Mouse (Mus musculus): ENCODE measurements around the gene Msgn1. TPM values are rescaled to one million over a fixed set of nuclear protein-coding genes. Genes with fewer than 3 reads are reported as not detected.

The Msgn1 gene
- total RNA-seq, 2 experiments from 2014 or later = 0.71 TPM; not detected in 1

DNA sequence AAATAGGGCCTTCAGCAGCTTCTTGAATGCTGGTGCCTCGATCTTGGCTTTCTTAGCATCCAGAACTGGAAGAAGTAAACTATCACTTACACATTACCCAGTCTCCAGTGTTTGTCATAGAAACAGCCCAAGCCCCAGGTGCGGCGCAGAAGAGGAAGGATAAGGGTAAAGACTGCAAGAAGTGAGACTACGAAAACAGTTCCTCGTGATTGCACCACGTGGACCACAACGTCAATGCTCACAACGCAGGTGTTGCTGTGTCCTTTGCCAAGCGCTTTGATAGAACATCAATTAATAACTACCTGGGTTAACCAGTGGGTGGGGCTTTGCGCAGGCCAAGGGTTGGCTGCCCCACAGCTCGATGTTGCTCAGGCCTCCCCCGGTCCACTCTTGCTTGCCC lies 8.1 kb downstream of the Msgn1 start:
- no peak for ATAC-seq (replicated peaks; ENCODE audit: poor library complexity)

DNA sequence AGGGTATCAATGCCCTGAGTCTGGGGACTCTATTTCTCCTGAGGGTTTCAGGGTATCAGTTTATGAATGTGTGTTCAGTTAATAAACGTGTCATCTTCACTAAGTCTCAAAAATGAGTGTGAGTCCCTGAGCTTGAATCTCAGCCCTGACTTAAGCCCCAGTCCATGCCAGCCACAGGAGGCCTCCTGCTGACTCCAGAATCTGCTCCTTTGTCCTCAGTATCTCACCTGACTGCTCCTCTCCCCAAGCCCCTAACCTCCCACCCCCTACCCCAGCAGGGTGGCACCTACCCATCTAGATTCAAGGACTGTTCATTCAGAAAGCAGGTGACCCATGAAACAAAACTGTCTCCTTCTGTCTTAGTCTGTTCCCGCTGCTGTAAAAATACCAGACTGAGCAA lies 10.2 kb downstream of the Msgn1 start:
- ATAC-seq (replicated peaks; ENCODE audit: poor library complexity) = no peak

DNA sequence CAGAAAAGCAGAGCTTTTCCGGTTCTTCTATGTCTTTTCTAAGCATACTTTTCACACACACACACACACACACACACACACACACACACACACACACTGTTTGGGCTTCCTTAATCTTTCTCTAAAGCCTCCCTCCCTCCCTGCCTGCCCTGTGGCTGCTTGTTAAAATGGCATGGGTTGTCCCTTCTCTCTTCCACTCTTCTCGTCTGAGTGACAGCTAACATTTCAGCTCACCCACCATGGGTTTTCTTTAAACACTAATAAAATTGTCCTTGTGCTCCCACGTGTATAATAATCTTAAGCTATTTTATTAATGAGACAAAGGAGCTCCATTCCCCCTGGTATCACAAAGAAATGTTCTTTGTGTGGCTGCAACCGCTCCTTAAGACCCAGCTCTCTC lies 10.7 kb downstream of the Msgn1 start:
- ATAC-seq (replicated peaks; ENCODE audit: poor library complexity) = 0 out of 2 replicates have a peak, but pooled peaks have one; percentile 27

DNA sequence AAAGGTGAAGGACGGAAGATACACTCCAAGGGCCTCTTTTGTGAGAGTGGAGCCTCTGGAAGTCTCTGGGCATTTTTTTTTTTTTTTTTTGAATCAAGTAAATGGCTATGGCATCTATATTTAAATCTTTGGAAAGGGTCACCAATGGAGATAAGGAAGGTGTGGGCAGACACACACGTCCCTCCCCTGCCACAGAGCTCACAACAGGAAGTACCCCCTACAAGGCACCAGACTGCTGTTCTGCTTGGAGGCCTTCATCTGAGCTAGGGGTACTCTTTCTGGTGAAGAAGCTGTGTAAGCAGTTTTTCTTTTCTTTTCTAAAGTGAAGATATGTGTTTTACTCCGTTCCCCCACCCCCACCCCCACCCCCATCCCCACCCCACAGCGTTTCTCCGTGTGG lies 11.9 kb downstream of the Msgn1 start:
- ATAC-seq (replicated peaks; ENCODE audit: poor library complexity) = 0 out of 2 replicates have a peak, but pooled peaks have one; percentile 32

DNA sequence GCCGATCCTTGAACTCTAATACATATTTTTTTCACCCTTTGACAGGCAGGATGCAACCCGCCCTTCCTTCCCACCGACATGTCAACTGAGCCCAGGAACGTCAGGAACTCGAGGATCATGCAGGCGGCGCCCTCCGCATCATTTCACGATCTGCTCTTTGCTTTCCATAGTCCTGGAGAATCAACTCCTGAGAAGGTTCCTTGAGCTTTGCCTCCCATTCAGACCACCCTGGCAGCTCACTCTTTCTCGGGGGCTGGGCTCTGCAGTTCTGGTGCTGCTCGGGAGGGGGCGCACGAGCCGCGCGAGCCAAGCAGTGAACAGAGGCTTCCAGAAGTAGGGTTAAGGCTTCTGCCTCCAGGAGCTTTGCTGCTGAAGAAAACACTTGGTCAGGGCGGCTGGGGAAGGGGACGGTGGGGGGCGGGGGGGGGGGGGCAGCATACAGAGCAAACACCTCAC lies 12.6 kb downstream of the Msgn1 start:
- peak; percentile 95 for ATAC-seq (replicated peaks; ENCODE audit: poor library complexity)

DNA sequence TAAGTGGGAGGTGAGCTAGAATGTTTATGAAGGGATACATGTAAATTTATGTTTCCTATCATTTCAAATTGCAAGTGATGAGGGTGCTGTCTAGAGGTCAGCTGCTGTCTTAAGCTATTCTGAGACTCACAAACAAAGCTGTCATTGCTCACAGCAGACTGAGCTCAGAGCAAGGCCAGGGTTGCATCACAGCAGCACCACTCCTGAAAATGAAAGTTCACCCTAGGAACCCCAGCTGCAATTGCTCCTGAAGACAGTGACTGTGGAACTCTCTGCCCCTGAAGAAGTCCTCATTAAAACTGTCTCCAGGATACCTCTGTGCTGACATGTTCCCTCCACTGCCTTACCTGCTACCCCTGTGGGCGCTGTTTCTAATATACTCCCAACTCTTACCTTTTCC lies 13.7 kb downstream of the Msgn1 start:
- peak; percentile 49 for ATAC-seq (replicated peaks; ENCODE audit: poor library complexity)

DNA sequence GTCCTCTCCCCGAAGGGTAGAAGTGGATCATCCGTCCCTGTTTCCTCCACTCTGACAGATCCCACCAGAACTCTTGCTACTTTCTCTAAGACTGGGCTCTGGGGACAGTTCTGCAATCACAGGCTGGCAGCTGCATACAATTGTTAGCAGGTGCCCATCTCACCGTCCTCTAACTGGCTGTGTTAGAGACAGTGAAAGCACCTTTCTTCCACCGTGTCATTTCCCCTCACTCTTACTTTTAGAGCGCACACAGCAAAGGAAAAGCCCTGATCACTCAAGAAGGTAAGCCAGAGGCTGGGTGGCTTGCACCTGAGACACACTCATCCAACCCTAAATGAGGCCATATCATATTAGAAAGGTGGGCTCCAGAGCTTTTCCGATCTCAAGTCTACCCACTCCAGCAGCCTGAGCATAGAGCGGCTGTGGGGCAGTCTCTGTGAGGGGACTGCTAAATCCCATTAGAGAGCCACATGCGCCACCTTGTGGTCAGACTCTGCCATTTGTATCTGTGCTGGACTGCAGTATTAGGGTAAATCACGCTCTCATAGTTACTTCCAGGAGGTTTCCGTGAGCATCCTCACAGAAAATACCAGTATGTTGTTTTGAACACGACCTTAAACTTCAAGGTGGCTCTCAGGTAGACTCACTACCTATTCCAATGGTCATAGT lies 30.2 kb downstream of the Msgn1 start:
- ATAC-seq (replicated peaks; ENCODE audit: poor library complexity) = peak; percentile 87

DNA sequence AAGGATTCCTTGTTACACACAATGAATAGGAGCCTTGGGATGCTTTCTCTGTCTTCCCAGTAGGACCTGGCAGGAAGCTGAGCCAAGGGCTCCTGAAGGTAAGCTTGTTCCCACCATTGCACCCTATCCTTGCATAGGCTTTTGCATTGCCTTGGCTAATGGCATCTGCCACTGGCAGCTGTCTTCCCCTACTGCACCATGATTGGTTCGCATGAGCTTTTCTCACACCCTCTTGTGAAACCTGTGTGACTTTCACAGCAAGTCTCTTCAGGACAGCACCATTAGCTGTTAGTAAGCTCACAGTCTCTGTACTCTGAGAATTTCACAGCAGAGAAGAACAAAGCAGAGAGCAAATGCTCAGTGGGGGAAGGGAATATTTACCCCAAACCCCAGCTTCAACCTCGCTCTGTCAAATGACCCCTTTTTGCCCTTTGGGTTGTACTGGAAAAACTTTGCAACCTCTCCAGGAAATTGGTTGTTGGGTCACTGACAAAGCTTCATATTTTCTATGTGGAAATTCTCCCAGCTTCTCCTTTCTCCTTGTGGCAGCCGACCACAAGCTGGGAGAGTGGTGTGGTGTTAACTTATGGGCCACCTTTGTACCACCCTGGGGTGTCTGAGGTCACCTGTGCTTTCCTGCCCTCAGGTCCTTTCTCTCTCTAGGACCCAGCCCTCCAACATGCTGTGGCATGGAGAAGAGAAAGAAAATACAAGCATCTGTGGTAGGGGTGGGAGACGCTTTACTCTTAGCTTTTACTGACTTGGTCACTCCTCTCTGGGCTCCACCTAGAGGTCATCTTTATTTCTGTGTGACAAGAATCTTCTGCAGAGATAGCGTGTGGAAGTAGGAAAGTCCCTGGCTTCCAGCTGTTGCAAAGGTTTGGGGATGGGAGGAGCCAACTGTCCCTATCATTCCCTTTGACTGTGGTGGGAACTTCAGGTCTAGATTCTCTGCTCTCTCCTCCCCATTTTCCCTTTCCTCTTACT lies 31.1 kb downstream of the Msgn1 start:
- ATAC-seq (replicated peaks; ENCODE audit: poor library complexity) = peak; percentile 72

DNA sequence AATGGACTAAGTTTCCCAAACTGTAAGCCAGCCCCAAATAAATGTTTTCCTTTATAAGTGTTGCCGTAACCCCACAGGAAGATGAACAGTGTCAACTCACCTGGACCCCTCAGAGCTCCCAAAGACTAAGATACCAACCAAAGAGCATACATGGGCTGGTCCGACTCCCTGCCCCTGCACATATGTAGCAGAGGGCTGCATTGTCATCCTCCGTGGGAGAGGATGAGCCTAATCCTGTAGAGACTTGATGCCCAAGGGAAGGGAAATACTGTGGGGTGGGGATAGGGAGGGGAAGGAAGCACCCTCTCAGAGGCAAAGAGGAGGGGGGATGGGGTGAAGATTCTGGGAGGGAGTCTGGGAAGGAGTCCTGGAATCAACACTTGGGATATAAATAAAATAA lies 50.1 kb downstream of the Msgn1 start:
- ATAC-seq (replicated peaks; ENCODE audit: poor library complexity) = no peak

Other genes with a start within 250 kb of the Msgn1 start
- gene Kcns3, start 57.9 kb downstream of the Msgn1 start, total RNA-seq (2015) = not detected in 2 replicates
- gene Kcns3, start 57.9 kb downstream of the Msgn1 start, total RNA-seq (2017) = not detected in 2 replicates
- gene Gen1, start 56.8 kb upstream of the Msgn1 start, total RNA-seq (2015) = 21.6 and 25.4 TPM in 2 replicates
- gene Gen1, start 56.8 kb upstream of the Msgn1 start, total RNA-seq (2017) = 17.1 and 28.3 TPM in 2 replicates
- gene Smc6, start 56.9 kb upstream of the Msgn1 start, total RNA-seq (2015) = 91.1 and 103 TPM in 2 replicates
- gene Smc6, start 56.9 kb upstream of the Msgn1 start, total RNA-seq (2017) = 90.7 and 119 TPM in 2 replicates
- gene Vsnl1, start 227.6 kb upstream of the Msgn1 start, total RNA-seq (2015) = not detected in 2 replicates
- not detected in 2 replicates for gene Vsnl1, start 227.6 kb upstream of the Msgn1 start, total RNA-seq (2017)
- gene Rad51ap2, start 247.1 kb upstream of the Msgn1 start, total RNA-seq (2015) = not detected in 2 replicates
- gene Rad51ap2, start 247.1 kb upstream of the Msgn1 start, total RNA-seq (2017) = not detected in 2 replicates